13 mouse cellular contexts compared by ENCODE assay signal in the genomic region with DNA sequence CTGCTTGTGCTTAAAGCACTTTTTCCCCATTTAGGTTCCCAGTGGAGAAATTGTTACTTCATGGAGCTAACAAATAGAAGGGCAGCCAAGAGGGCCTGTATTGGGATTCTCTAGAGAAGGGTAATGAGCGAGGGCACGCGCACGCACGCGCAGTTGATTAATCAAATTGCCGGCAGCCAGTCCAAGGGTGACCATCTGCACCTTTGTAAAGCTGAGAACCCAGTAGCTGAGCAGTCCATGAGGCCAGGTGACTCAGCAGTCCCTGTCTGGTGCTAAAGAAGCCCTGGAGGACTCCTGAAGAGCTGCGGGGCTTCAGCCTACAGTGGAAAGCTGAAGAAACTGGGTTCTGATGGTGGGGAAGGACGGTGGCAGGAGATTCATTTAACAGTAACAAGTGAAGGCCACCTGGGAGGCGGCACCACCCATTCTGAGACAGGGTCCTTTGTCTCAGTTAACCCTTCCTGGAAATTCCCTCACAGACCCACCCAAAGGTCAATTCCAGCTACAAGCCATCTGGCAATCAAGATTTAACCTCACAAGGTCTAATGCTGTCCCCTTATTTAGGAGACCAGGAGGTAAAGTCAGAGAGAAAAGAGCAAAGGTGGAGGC.
DNase-seq lines count a peak whose midpoint lies in the region; ATAC-seq and TF ChIP-seq lines count a peak whose summit lies in the region.
"Had no signal": no experiment of that assay in that cellular context is flagged by ENCODE, and none has a peak within 500 bp of the region (broad histone marks: within the 10 kb centered on the region; RNA-seq: fewer than 3 reads in every experiment).

No protein-coding gene starts in this region.

- H3K4me1 ChIP-seq in forebrain, embryonic 16.5 days (replicated peaks; ENCODE audit: control insufficient read depth, insufficient read depth, low read length) = peaks cover 3% of the 10 kb centered on the region; the same call in 1 of the 2 replicates
- H3K4me1 ChIP-seq in forebrain, postnatal 0 days (ENCODE audit: insufficient read depth) = peaks cover 3% of the 10 kb centered on the region; the same call in 1 of the 2 replicates
- H3K4me1 ChIP-seq in midbrain, embryonic 16.5 days (ENCODE audit: control insufficient read depth, insufficient read depth, low read length) = peaks cover 21% of the 10 kb centered on the region
- H3K4me1 ChIP-seq in liver, embryonic 11.5 days (replicated peaks; ENCODE audit: control insufficient read depth, insufficient read depth, low read length) = no peaks in the 10 kb centered on the region
- H3K4me1 ChIP-seq: liver, embryonic 13.5 days had no signal

- 0 out of 2 replicates have a peak, but pooled peaks have one; percentile 31 for ATAC-seq in forebrain, embryonic 16.5 days
- ATAC-seq in forebrain, postnatal 0 days = no peak
- ATAC-seq in hematopoietic stem cell, adult 5-6 weeks (replicated peaks in 1 of 2; ENCODE audit: insufficient read depth in 1 of 2, low FRiP score in 2 of 2, low TSS enrichment in 1 of 2, low read depth in 1 of 2, poor library complexity in 2 of 2, severe bottlenecking in 2 of 2) = peak; percentile 21 to 46; a peak in 1 of 4 replicates
- ATAC-seq in midbrain, embryonic 16.5 days = no peak
- no peak for ATAC-seq in liver, embryonic 11.5 days (replicated peaks; ENCODE audit: low FRiP score)

- no peaks in the 10 kb centered on the region for H3K36me3 ChIP-seq in forebrain, embryonic 16.5 days (ENCODE audit: control insufficient read depth, insufficient read depth)
- H3K36me3 ChIP-seq in forebrain, postnatal 0 days (ENCODE audit: insufficient read depth) = no peaks in the 10 kb centered on the region
- H3K36me3 ChIP-seq in midbrain, embryonic 16.5 days (ENCODE audit: control insufficient read depth, insufficient read depth, low read length) = no peaks in the 10 kb centered on the region
- H3K36me3 ChIP-seq in liver, embryonic 11.5 days (ENCODE audit: control insufficient read depth, insufficient read depth, low read length) = no peaks in the 10 kb centered on the region
- H3K36me3 ChIP-seq: liver, embryonic 13.5 days had no signal

- H3K27ac ChIP-seq in forebrain, embryonic 16.5 days (ENCODE audit: low read length) = no peak overlapping the region
- no peak overlapping the region for H3K27ac ChIP-seq in forebrain, postnatal 0 days (ENCODE audit: low read depth, low read length)
- H3K27ac ChIP-seq in midbrain, embryonic 16.5 days (ENCODE audit: low read length) = peak overlapping the region; percentile 65
- no peak overlapping the region for H3K27ac ChIP-seq in liver, embryonic 11.5 days (ENCODE audit: low read depth, low read length)
- H3K27ac ChIP-seq: liver, embryonic 13.5 days; stomach, postnatal 0 days had no signal

- no peaks in the 10 kb centered on the region for H3K9me3 ChIP-seq in forebrain, embryonic 16.5 days (ENCODE audit: control insufficient read depth, low read length)
- no peaks in the 10 kb centered on the region for H3K9me3 ChIP-seq in forebrain, postnatal 0 days (ENCODE audit: low read length)
- H3K9me3 ChIP-seq in midbrain, embryonic 16.5 days (replicated peaks; ENCODE audit: control insufficient read depth, low read length, poor library complexity, severe bottlenecking) = no peaks in the 10 kb centered on the region
- H3K9me3 ChIP-seq in liver, embryonic 11.5 days (ENCODE audit: control insufficient read depth, low read length) = no peaks in the 10 kb centered on the region
- H3K9me3 ChIP-seq: liver, embryonic 13.5 days had no signal

- 58% methylated on average over 10 of the region's 10 CpGs for WGBS in forebrain, embryonic 16.5 days
- 60% methylated on average over 10 of the region's 10 CpGs for WGBS in forebrain, postnatal 0 days
- 52% methylated on average over 10 of the region's 10 CpGs for WGBS in midbrain, embryonic 16.5 days
- 87% methylated on average over 10 of the region's 10 CpGs for WGBS in liver, embryonic 11.5 days

- no peak overlapping the region for H3K4me3 ChIP-seq in forebrain, embryonic 16.5 days (replicated peaks; ENCODE audit: low read length)
- no peak overlapping the region for H3K4me3 ChIP-seq in forebrain, postnatal 0 days (ENCODE audit: low read depth, low read length)
- no peak overlapping the region for H3K4me3 ChIP-seq in midbrain, embryonic 16.5 days (ENCODE audit: low read depth, low read length)
- no peak overlapping the region for H3K4me3 ChIP-seq in liver, embryonic 11.5 days (ENCODE audit: low read depth, low read length)
- H3K4me3 ChIP-seq: liver, embryonic 13.5 days had no signal

- no peak overlapping the region for H3K4me2 ChIP-seq in forebrain, embryonic 16.5 days (ENCODE audit: low read length)
- no peak overlapping the region for H3K4me2 ChIP-seq in forebrain, postnatal 0 days (ENCODE audit: low read depth)
- H3K4me2 ChIP-seq in midbrain, embryonic 16.5 days (ENCODE audit: low read length) = no peak overlapping the region
- no peak overlapping the region for H3K4me2 ChIP-seq in liver, embryonic 11.5 days
- H3K4me2 ChIP-seq: liver, embryonic 13.5 days had no signal

- TF ChIP-seq POLR2A in brain, embryonic 14.5 days (IDR thresholded peaks at IDR 0.05; ENCODE audit: borderline replicate concordance, extremely low read depth, insufficient read depth, insufficient read length, poor library complexity, severe bottlenecking) = no peak

- no peak for DNase-seq in forebrain, postnatal 0 days
- peak; percentile 44 for DNase-seq in brain, embryonic 14.5 days (ENCODE audit: low read depth)
- DNase-seq in gastrocnemius, adult 18-20 months (ENCODE audit: low spot score) = no peak
- DNase-seq in layer of hippocampus, postnatal 25 days (ENCODE audit: extremely low spot score in 1 of 2, low spot score in 1 of 2) = no peak
- DNase-seq in liver, embryonic 11.5 days (ENCODE audit: low spot score) = no peak
- DNase-seq: heart, postnatal 36 days; kidney, adult 2 months; liver, embryonic 13.5 days; lung, postnatal 10 days had no signal

- no peak for TF ChIP-seq CTCF in forebrain, postnatal 0 days (IDR thresholded peaks at IDR 0.05; ENCODE audit: low read depth)
- no peak for TF ChIP-seq CTCF in brain, embryonic 14.5 days (IDR thresholded peaks at IDR 0.05; ENCODE audit: borderline replicate concordance, extremely low read depth, insufficient read depth, insufficient read length)

- H3K27me3 ChIP-seq in forebrain, embryonic 16.5 days (replicated peaks; ENCODE audit: control insufficient read depth, insufficient read depth, low read length) = no peaks in the 10 kb centered on the region
- H3K27me3 ChIP-seq in forebrain, postnatal 0 days (ENCODE audit: insufficient read depth, low read length) = no peaks in the 10 kb centered on the region
- H3K27me3 ChIP-seq in midbrain, embryonic 16.5 days (ENCODE audit: control insufficient read depth, insufficient read depth, low read depth, low read length) = no peaks in the 10 kb centered on the region
- H3K27me3 ChIP-seq in liver, embryonic 11.5 days (replicated peaks; ENCODE audit: control insufficient read depth, insufficient read depth, low read length) = no peaks in the 10 kb centered on the region
- H3K27me3 ChIP-seq: liver, embryonic 13.5 days had no signal

- H3K9ac ChIP-seq in forebrain, embryonic 16.5 days (replicated peaks; ENCODE audit: low read depth, low read length) = no peak overlapping the region
- H3K9ac ChIP-seq in forebrain, postnatal 0 days = no peak overlapping the region
- no peak overlapping the region for H3K9ac ChIP-seq in midbrain, embryonic 16.5 days (ENCODE audit: low read depth, low read length)
- no peak overlapping the region for H3K9ac ChIP-seq in liver, embryonic 11.5 days (ENCODE audit: low read depth, low read length)
- H3K9ac ChIP-seq: liver, embryonic 13.5 days had no signal

Comparison
In these comparisons a context has a peak if more than half of its experiments do, and no peak if none do; other contexts are left out.
1. ATAC-seq: peak in forebrain, embryonic 16.5 days (single experiment) and hematopoietic stem cell, adult 5-6 weeks (2 of 2); none in forebrain, postnatal 0 days (single experiment), midbrain, embryonic 16.5 days (single experiment) and liver, embryonic 11.5 days (single experiment).